Comparison of ENCODE assay signal across 8 mouse cellular contexts in genomic region chr10:21189275-21189601, GRCm38 (mm10). TPM values are rescaled to one million over a fixed set of nuclear protein-coding genes. Genes with fewer than 3 reads are reported as not detected.
DNase-seq lines count a peak whose midpoint lies in the region; ATAC-seq and TF ChIP-seq lines count a peak whose summit lies in the region.

No protein-coding gene starts in this region.

- no peak for ATAC-seq in heart, embryonic 16.5 days (replicated peaks; ENCODE audit: extremely low read depth, insufficient read depth, low FRiP score)
- no peak for ATAC-seq in hindbrain, embryonic 13.5 days (ENCODE audit: low FRiP score)
- no peak for ATAC-seq in midbrain, embryonic 12.5 days (ENCODE audit: low FRiP score, low read depth)
- no peak for ATAC-seq in CD4-positive, CD25-positive, alpha-beta regulatory T cell, adult 4 months

- no peak for TF ChIP-seq CTCF in bone marrow macrophage, adult 2 months (IDR thresholded peaks at IDR 0.05; ENCODE audit: low read depth, low read length)

- DNase-seq in heart, postnatal 10 days, result no peak
- no peak for DNase-seq in adrenal gland, adult 8-10 months
- DNase-seq in right cerebral cortex, postnatal 4 days, result no peak

- no peaks in the 10 kb centered on the region for H3K9me3 ChIP-seq in heart, embryonic 16.5 days (replicated peaks; ENCODE audit: control insufficient read depth, low read length)
- no peaks in the 10 kb centered on the region for H3K9me3 ChIP-seq in hindbrain, embryonic 13.5 days
- H3K9me3 ChIP-seq in midbrain, embryonic 12.5 days, result no peaks in the 10 kb centered on the region

- TF ChIP-seq POLR2A in bone marrow macrophage, adult 2 months (IDR thresholded peaks at IDR 0.05; ENCODE audit: borderline replicate concordance, low read depth, low read length), result no peak

- WGBS in heart, embryonic 16.5 days, result 18% methylated on average over 8 of the region's 8 CpGs
- 26% methylated on average over 8 of the region's 8 CpGs for WGBS in hindbrain, embryonic 13.5 days
- WGBS in midbrain, embryonic 12.5 days, result 23% methylated on average over 8 of the region's 8 CpGs

- H3K4me2 ChIP-seq in heart, embryonic 16.5 days (ENCODE audit: low read depth, low read length), result peak overlapping the region; percentile 66
- H3K4me2 ChIP-seq in hindbrain, embryonic 13.5 days, result peak overlapping the region; percentile 43
- peak overlapping the region; percentile 47 for H3K4me2 ChIP-seq in midbrain, embryonic 12.5 days (replicated peaks)

- no peaks in the 10 kb centered on the region for H3K4me1 ChIP-seq in heart, embryonic 16.5 days (ENCODE audit: control insufficient read depth, insufficient read depth, low read length)
- peaks cover 10% of the 10 kb centered on the region for H3K4me1 ChIP-seq in bone marrow macrophage, adult 2 months (ENCODE audit: control insufficient read depth, insufficient read depth, low read length)
- H3K4me1 ChIP-seq in hindbrain, embryonic 13.5 days (replicated peaks), result 0 out of 2 replicates have a peak, but pooled peaks cover 3% of the 10 kb centered on the region
- H3K4me1 ChIP-seq in midbrain, embryonic 12.5 days, result peaks cover 10% of the 10 kb centered on the region; the same call in 1 of the 2 replicates

- H3K4me3 ChIP-seq in heart, embryonic 16.5 days (ENCODE audit: low read length), result peak overlapping the region; percentile 55
- H3K4me3 ChIP-seq in bone marrow macrophage, adult 2 months (ENCODE audit: insufficient read depth, low read length), result peak overlapping the region; percentile 25; the same call in 1 of the 2 replicates
- peak overlapping the region; percentile 12 for H3K4me3 ChIP-seq in hindbrain, embryonic 13.5 days
- H3K4me3 ChIP-seq in midbrain, embryonic 12.5 days, result peak overlapping the region; percentile 30; the same call in 1 of the 2 replicates

- H3K27ac ChIP-seq in heart, embryonic 16.5 days (ENCODE audit: low read length), result no peak overlapping the region
- H3K27ac ChIP-seq in bone marrow macrophage, adult 2 months (ENCODE audit: insufficient read depth, low read depth, low read length), result no peak overlapping the region
- no peak overlapping the region for H3K27ac ChIP-seq in hindbrain, embryonic 13.5 days
- H3K27ac ChIP-seq in midbrain, embryonic 12.5 days (replicated peaks), result no peak overlapping the region

- no peaks in the 10 kb centered on the region for H3K36me3 ChIP-seq in heart, embryonic 16.5 days (ENCODE audit: control insufficient read depth, insufficient read depth)
- H3K36me3 ChIP-seq in hindbrain, embryonic 13.5 days, result no peaks in the 10 kb centered on the region
- H3K36me3 ChIP-seq in midbrain, embryonic 12.5 days, result no peaks in the 10 kb centered on the region

- H3K27me3 ChIP-seq in heart, embryonic 16.5 days (ENCODE audit: control insufficient read depth, insufficient read depth, low read length), result no peaks in the 10 kb centered on the region
- H3K27me3 ChIP-seq in hindbrain, embryonic 13.5 days, result 0 out of 2 replicates have a peak, but pooled peaks cover 5% of the 10 kb centered on the region
- peaks cover 6% of the 10 kb centered on the region for H3K27me3 ChIP-seq in midbrain, embryonic 12.5 days

- no peak overlapping the region for H3K9ac ChIP-seq in heart, embryonic 16.5 days (ENCODE audit: low read length)
- no peak overlapping the region for H3K9ac ChIP-seq in hindbrain, embryonic 13.5 days
- no peak overlapping the region for H3K9ac ChIP-seq in midbrain, embryonic 12.5 days (replicated peaks)

- intact Hi-C loops in heart, postnatal 10 days (cut with DNase I), result loop anchor here (1.0 to 5.0 kb wide), 2 partner anchors 197 to 212 kb away; no protein-coding TSS in a partner anchor

RNA-seq across cellular contexts. Expression of gene Myb, which starts 28.5 kb away (rescaled TPM):
- polyA plus RNA-seq in heart, embryonic 16.5 days (2015; fragmentation: Nextera tagmentation; extraction: Ambion mirVana), result 6.3 and 15.9 TPM in 2 replicates
- total RNA-seq in heart, postnatal 10 days (2021), result 1 to 10 TPM in 1 of 2 experiments, under 1 TPM in 1; 0.50 to 1.2 TPM
- polyA plus RNA-seq in bone marrow macrophage, adult 2 months (2012; ENCODE audit: insufficient read depth, insufficient read length, missing spikeins), result 0.29 and 0.31 TPM in 2 replicates
- 2.3 and 2.5 TPM in 2 replicates for polyA plus RNA-seq in hindbrain, embryonic 13.5 days (2015; fragmentation: Nextera tagmentation; extraction: Ambion mirVana)
- polyA plus RNA-seq in midbrain, embryonic 12.5 days (2016; fragmentation: Nextera tagmentation; extraction: Ambion mirVana), result 5.9 and 7.1 TPM in 2 replicates
- 1 to 10 TPM; 6.6 to 7.6 TPM for polyA plus RNA-seq in CD4-positive, CD25-positive, alpha-beta regulatory T cell, adult 4 months (2017; shearing (Covaris generic))
- not detected for total RNA-seq in adrenal gland, adult 8-10 months (2022)
